Mouse (Mus musculus): ENCODE measurements around the gene Zfp954. TPM values are rescaled to one million over a fixed set of nuclear protein-coding genes. Genes with fewer than 3 reads are reported as not detected.
"Not testable (repeated sequence)": the region's sequence is repeated elsewhere in the genome, so short reads cannot be mapped to it uniquely, and the experiment has no call there.

The Zfp954 gene
- total RNA-seq (2021), result 1 to 10 TPM; 3.5 to 4.2 TPM
- long read RNA-seq, experiment 1, transcript Zfp954-201 (5 exons, 2,042 nt), result major isoform, 7 of 8 reads
- long read RNA-seq, experiment 1, partial matches to known transcripts, result 0 of 8 reads
- long read RNA-seq, experiment 1, other reads (novel, unspliced or antisense), result 1 of 8 reads
- long read RNA-seq, experiment 2, transcript Zfp954-201 (5 exons, 2,042 nt), result major isoform, 7 of 7 reads
- long read RNA-seq, experiment 2, partial matches to known transcripts, result 0 of 7 reads
- long read RNA-seq, experiment 2, other reads (novel, unspliced or antisense), result 0 of 7 reads

- peak; percentile 91 for DNase-seq (ENCODE audit: low spot score)
Measured at GRCm38 (mm10) chr7:7120921-7121601, at the start of gene Zfp954. Zfp954 (minus strand) TSS chr7:7121488.

GRCm38 (mm10) chr7:7145991-7146608 lies 24.8 kb upstream of the Zfp954 start:
- DNase-seq (ENCODE audit: low spot score), result no peak

GRCm38 (mm10) chr7:7144215-7144614 lies 22.9 kb upstream of the Zfp954 start:
- DNase-seq (ENCODE audit: low spot score), result no peak

GRCm38 (mm10) chr7:7136379-7136866 lies 15.1 kb upstream of the Zfp954 start, which contains the start of gene Zfp773:
Zfp773 (minus strand) TSS chr7:7136755.
- peak; percentile 38 for DNase-seq (ENCODE audit: low spot score)

- DNase-seq (ENCODE audit: low spot score), result no peak
Measured at GRCm38 (mm10) chr7:7132751-7133150, 11.5 kb upstream of the Zfp954 start.

- DNase-seq (ENCODE audit: low spot score), result not testable (repeated sequence)
Measured at GRCm38 (mm10) chr7:7130491-7131124, 9.3 kb upstream of the Zfp954 start.

GRCm38 (mm10) chr7:7121602-7121980 lies 303 bp upstream of the Zfp954 start:
- DNase-seq (ENCODE audit: low spot score), result no peak

- DNase-seq (ENCODE audit: low spot score), result no peak
Measured at GRCm38 (mm10) chr7:7118441-7118840, 2.8 kb downstream of the Zfp954 start.

GRCm38 (mm10) chr7:7108501-7108900 lies 12.8 kb downstream of the Zfp954 start:
- DNase-seq (ENCODE audit: low spot score), result no peak

Other genes starting within 250 kb of the Zfp954 start
- not detected for gene Aurkc, start 126.2 kb downstream of the Zfp954 start, total RNA-seq (2021)
- gene Zfp773, start 15.3 kb upstream of the Zfp954 start, total RNA-seq (2021), result 1 to 10 TPM; 1.2 to 1.3 TPM
- gene Zfp418, start 49.8 kb upstream of the Zfp954 start, total RNA-seq (2021), result 1 to 10 TPM; 1.9 to 2.2 TPM
- 1 to 10 TPM; 2.3 TPM for gene Zfp772, start 88.5 kb upstream of the Zfp954 start, total RNA-seq (2021)
- gene Vmn2r29, start 125.8 kb upstream of the Zfp954 start, total RNA-seq (2021), result under 1 TPM in 1 of 2 experiments, not detected in 1; 0.09 TPM
- gene Gm45844, start 156.8 kb upstream of the Zfp954 start, total RNA-seq (2021), result 1 to 10 TPM; 1.4 to 1.6 TPM
- gene Clcn4, start 179.4 kb upstream of the Zfp954 start, total RNA-seq (2021), result 10 to 100 TPM; 32.7 to 33.6 TPM
- not detected for gene Vmn2r30, start 216.1 kb upstream of the Zfp954 start, total RNA-seq (2021)

Data from gastrocnemius, adult 18-20 months (tissue).